Mouse (Mus musculus) stomach, postnatal 0 days (tissue): ENCODE results near the gene Mycbp2.

Experiments used
- CTCF ChIP-seq: IDR thresholded peaks from 2 replicates; pipeline ENCODE4 v1.5.1; 2016; ENCODE audit warnings: antibody characterized with exemption, low read depth, mild to moderate bottlenecking, moderate library complexity
- EP300 ChIP-seq: optimal IDR thresholded peaks from 2 replicates; pipeline ENCODE3; 2016; ENCODE audit warnings: antibody characterized with exemption

DNA sequence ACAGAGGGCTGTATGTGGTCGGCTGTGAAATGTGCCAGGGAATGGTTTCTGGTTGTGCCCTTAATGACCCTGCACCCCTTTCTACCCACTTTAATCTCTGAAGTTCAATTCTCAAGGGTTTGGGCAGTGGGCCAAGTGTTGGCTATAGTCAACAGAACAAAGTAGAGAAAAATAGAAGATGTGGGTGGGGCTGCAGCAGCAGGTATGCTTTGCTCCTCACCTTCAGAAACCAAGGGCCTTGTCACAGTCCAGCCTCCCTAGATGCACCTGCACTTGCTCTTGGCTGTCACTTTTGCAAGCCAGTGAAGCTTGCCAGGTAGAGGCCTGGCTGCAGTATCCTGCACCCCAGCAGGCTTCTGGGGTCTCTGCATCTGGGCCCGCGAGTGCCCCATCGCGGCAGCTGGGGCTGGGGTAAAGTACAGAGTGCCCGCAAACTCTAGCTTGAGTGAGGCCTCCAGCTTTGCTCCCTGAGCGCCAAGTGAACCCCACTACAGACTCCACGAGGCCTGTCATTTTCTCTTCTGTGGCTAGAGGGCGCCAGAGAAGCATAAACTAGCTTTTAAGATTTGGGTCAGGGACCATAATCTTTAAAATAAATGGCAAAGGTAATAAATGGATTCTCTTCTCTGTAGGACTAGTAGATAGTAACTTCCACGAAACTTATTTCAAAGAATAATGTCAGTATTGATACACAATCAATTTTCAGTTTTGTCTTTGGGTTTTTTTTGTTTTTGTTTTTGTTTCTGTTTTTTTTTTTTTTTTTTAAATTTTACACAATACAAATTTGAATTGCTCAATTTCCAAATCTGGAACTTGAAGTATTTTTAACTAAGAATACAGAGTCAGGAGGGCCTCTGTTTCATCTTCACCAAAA lies 281.1 kb downstream of the Mycbp2 start:
- TF ChIP-seq CTCF (peak; percentile 83), EP300 (no peak)
